Mouse (Mus musculus): ENCODE data around the gene Arfip1. TPM values are rescaled to one million over a fixed set of nuclear protein-coding genes. Genes with fewer than 3 reads are reported as not detected.

Gene Arfip1
- polyA plus RNA-seq, 1 experiment from 2014 or later: 60.8 TPM

DNA sequence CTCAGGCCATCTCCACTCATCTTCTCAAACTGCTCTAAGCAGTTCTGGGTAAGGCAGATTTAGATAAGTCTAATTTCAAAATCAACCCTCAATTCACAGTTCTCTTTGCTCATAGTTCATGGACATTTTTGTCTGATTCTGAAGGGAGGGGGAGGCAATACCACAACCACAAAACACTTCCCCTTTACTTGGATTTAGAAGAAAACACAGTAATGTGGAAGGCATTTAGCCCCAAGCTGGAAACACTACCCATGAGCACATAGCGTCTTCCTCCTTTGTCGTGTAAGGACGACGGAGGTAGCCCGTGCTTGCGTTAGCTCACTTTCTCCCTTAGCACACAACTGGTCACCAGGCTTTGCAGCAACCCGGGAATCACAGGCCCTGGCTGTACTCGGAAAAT lies 78.1 kb downstream of the Arfip1 start:
- ATAC-seq (0 out of 2 replicates have a peak, but pooled peaks have one; percentile 16), DNase-seq (ENCODE audit: low spot score) (no peak)
- H3K4me3 ChIP-seq (ENCODE audit: low read depth, low read length): no peak overlapping the region
- H3K4me2 ChIP-seq (replicated peaks; ENCODE audit: low read depth, low read length): no peak overlapping the region
- H3K36me3 ChIP-seq (ENCODE audit: insufficient read depth, low read length): no peaks in the 10 kb centered on the region
- WGBS: 92% methylated on average over 8 of the region's 8 CpGs
- H3K27ac ChIP-seq (ENCODE audit: low read length): no peak overlapping the region
- no peaks in the 10 kb centered on the region for H3K4me1 ChIP-seq (ENCODE audit: insufficient read depth, low read depth, low read length)
- no peak for TF ChIP-seq CTCF (IDR thresholded peaks at IDR 0.05)
- no peak for TF ChIP-seq EP300 (IDR thresholded peaks at IDR 0.05)
- H3K9me3 ChIP-seq (ENCODE audit: low read length): no peaks in the 10 kb centered on the region
- no peak overlapping the region for H3K9ac ChIP-seq (replicated peaks; ENCODE audit: low read depth)
- no peaks in the 10 kb centered on the region for H3K27me3 ChIP-seq (replicated peaks; ENCODE audit: insufficient read depth, low read length)

DNA sequence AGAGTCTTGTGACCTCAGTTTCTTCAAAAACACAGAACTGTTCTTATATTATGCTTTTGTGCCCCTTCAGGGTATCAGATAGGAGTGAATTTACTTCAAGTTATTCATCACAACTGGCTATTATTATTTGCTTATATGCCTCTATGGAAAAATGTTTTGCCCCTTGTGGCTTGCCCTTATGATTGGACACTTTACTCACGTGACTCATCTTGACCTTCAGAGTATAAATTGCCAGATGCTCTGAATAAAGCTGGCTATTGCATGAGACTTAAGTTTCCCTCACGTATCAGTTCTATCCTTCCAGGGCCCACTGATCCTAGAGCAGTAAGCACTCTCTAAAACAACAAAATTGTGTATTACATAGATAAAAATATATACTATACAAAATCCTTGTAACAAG lies 80.3 kb downstream of the Arfip1 start:
- ATAC-seq (no peak), DNase-seq (ENCODE audit: low spot score) (no peak)
- no peaks in the 10 kb centered on the region for H3K36me3 ChIP-seq (ENCODE audit: insufficient read depth, low read length)
- no peak overlapping the region for H3K4me2 ChIP-seq (replicated peaks; ENCODE audit: low read depth, low read length)
- no peak overlapping the region for H3K9ac ChIP-seq (replicated peaks; ENCODE audit: low read depth)
- no peaks in the 10 kb centered on the region for H3K4me1 ChIP-seq (ENCODE audit: insufficient read depth, low read depth, low read length)
- 87% methylated on average over 2 of the region's 2 CpGs for WGBS
- no peak overlapping the region for H3K27ac ChIP-seq (ENCODE audit: low read length)
- no peak for TF ChIP-seq EP300 (IDR thresholded peaks at IDR 0.05)
- TF ChIP-seq CTCF (IDR thresholded peaks at IDR 0.05): no peak
- H3K27me3 ChIP-seq (replicated peaks; ENCODE audit: insufficient read depth, low read length): no peaks in the 10 kb centered on the region
- no peak overlapping the region for H3K4me3 ChIP-seq (ENCODE audit: low read depth, low read length)
- no peaks in the 10 kb centered on the region for H3K9me3 ChIP-seq (ENCODE audit: low read length)

DNA sequence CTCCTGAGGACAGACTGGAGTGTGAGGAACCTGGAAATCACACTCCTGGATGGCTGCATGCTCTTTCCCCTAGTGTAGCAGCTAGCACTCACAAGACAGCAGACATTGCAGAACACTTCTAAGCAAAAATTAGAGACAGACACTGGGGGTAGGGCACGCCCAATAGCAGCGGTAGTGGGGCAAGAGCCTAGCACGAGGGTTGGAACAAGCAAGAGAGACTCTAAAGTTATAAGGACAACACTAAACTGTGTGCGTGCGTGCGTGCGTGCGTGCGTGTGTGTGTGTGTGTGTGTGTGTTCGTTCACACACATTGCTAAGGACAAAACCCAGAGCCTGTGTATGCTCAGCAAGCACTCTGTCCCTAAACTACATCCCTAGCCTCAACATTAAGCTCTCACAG lies 81.9 kb downstream of the Arfip1 start:
- Histone ChIP-seq H3K9me3 (ENCODE audit: low read length) (no peaks in the 10 kb centered on the region), H3K27me3 (replicated peaks; ENCODE audit: insufficient read depth, low read length) (no peaks in the 10 kb centered on the region), H3K4me1 (ENCODE audit: insufficient read depth, low read depth, low read length) (no peaks in the 10 kb centered on the region), H3K4me2 (replicated peaks; ENCODE audit: low read depth, low read length) (no peak overlapping the region), H3K27ac (ENCODE audit: low read length) (no peak overlapping the region), H3K9ac (replicated peaks; ENCODE audit: low read depth) (no peak overlapping the region), H3K4me3 (ENCODE audit: low read depth, low read length) (no peak overlapping the region), H3K36me3 (ENCODE audit: insufficient read depth, low read length) (no peaks in the 10 kb centered on the region)
- DNase-seq (ENCODE audit: low spot score) (peak; percentile 14), ATAC-seq (peak; percentile 32; the same call in 1 of the 2 replicates)
- TF ChIP-seq CTCF (IDR thresholded peaks at IDR 0.05) (no peak), EP300 (IDR thresholded peaks at IDR 0.05) (no peak)
- WGBS: 75% methylated on average over 10 of the region's 10 CpGs

DNA sequence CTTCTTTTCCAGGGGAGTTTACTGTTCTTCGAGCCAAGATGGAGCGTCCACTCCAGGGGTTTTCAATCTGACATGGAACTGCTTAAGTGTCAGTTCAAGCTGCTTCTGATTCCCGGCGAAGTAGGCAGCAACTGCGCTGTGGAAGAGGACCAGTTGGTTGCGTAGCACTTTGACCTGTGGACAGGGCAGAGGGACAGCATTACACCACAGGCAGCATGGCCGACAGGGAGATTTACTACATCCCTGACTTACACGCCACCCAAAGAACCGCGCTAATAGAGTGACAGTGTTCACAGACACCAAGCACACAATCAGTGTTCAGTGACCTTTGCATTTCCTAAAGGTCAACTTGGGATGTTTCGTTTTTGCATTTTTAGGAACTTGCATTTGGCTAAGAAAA lies 84.7 kb downstream of the Arfip1 start:
- WGBS: 82% methylated on average over 11 of the region's 11 CpGs
- Histone ChIP-seq H3K4me1 (ENCODE audit: insufficient read depth, low read depth, low read length) (no peaks in the 10 kb centered on the region), H3K9ac (replicated peaks; ENCODE audit: low read depth) (no peak overlapping the region), H3K27ac (ENCODE audit: low read length) (no peak overlapping the region), H3K36me3 (ENCODE audit: insufficient read depth, low read length) (no peaks in the 10 kb centered on the region), H3K9me3 (ENCODE audit: low read length) (no peaks in the 10 kb centered on the region), H3K27me3 (replicated peaks; ENCODE audit: insufficient read depth, low read length) (no peaks in the 10 kb centered on the region), H3K4me2 (replicated peaks; ENCODE audit: low read depth, low read length) (no peak overlapping the region), H3K4me3 (ENCODE audit: low read depth, low read length) (no peak overlapping the region)
- ATAC-seq (no peak), DNase-seq (ENCODE audit: low spot score) (no peak)
- TF ChIP-seq EP300 (IDR thresholded peaks at IDR 0.05) (no peak), CTCF (IDR thresholded peaks at IDR 0.05) (no peak)

DNA sequence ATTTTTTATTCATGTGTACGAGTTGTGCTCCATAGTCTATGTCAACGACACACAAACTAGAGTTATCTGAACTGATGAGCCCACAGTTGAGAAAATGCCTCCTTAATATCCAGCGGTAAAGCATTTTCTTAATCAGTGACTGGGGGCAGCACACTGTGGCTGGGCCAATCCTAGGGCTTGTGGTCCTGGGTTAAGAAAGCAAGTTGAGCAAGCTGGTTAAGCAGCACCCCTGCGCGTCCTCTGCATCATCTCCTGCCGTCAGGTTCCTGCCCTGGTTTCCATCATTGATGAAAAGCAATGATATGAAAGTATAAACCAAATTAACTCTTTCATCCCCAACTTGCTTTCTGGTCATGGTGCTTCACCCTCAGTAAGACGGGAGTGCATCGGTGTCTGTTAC lies 89.8 kb downstream of the Arfip1 start:
- no peak for ATAC-seq
- no peaks in the 10 kb centered on the region for H3K36me3 ChIP-seq (ENCODE audit: insufficient read depth, low read length)
- H3K4me2 ChIP-seq (replicated peaks; ENCODE audit: low read depth, low read length): no peak overlapping the region
- TF ChIP-seq CTCF (IDR thresholded peaks at IDR 0.05) (no peak), EP300 (IDR thresholded peaks at IDR 0.05) (no peak)
- H3K9me3 ChIP-seq (ENCODE audit: low read length): no peaks in the 10 kb centered on the region
- H3K27ac ChIP-seq (ENCODE audit: low read length): no peak overlapping the region
- H3K4me3 ChIP-seq (ENCODE audit: low read depth, low read length): no peak overlapping the region
- no peaks in the 10 kb centered on the region for H3K4me1 ChIP-seq (ENCODE audit: insufficient read depth, low read depth, low read length)
- no peaks in the 10 kb centered on the region for H3K27me3 ChIP-seq (replicated peaks; ENCODE audit: insufficient read depth, low read length)
- no peak for DNase-seq (ENCODE audit: low spot score)
- no peak overlapping the region for H3K9ac ChIP-seq (replicated peaks; ENCODE audit: low read depth)
- 81% methylated on average over 8 of the region's 8 CpGs for WGBS

DNA sequence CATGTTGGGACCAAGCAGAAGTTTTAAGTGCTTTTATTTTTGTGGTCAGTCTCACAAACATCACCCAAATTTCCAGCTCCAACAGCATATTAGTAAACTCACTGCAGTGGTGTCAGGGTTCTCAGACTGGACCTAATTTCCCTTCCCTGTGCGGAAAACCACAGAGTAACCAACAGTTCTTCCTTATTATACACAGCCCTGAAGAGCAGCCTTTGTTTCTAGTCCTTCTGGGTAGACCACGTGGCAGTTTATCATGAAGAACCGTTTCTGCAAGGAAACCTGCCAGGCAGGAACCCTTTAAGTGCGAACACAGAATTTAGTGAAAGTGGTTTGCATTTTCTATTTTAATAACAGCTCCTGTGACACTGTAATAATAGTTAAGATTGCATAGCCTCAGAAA lies 90.3 kb downstream of the Arfip1 start:
- Histone ChIP-seq H3K27ac (ENCODE audit: low read length) (no peak overlapping the region), H3K9ac (replicated peaks; ENCODE audit: low read depth) (no peak overlapping the region), H3K27me3 (replicated peaks; ENCODE audit: insufficient read depth, low read length) (no peaks in the 10 kb centered on the region), H3K4me3 (ENCODE audit: low read depth, low read length) (no peak overlapping the region), H3K4me1 (ENCODE audit: insufficient read depth, low read depth, low read length) (no peaks in the 10 kb centered on the region), H3K4me2 (replicated peaks; ENCODE audit: low read depth, low read length) (no peak overlapping the region), H3K9me3 (ENCODE audit: low read length) (no peaks in the 10 kb centered on the region), H3K36me3 (ENCODE audit: insufficient read depth, low read length) (no peaks in the 10 kb centered on the region)
- DNase-seq (ENCODE audit: low spot score) (peak; percentile 66), ATAC-seq (peak; percentile 66)
- TF ChIP-seq CTCF (IDR thresholded peaks at IDR 0.05): no peak
- no peak for TF ChIP-seq EP300 (IDR thresholded peaks at IDR 0.05)
- 45% methylated on average over 4 of the region's 4 CpGs for WGBS

DNA sequence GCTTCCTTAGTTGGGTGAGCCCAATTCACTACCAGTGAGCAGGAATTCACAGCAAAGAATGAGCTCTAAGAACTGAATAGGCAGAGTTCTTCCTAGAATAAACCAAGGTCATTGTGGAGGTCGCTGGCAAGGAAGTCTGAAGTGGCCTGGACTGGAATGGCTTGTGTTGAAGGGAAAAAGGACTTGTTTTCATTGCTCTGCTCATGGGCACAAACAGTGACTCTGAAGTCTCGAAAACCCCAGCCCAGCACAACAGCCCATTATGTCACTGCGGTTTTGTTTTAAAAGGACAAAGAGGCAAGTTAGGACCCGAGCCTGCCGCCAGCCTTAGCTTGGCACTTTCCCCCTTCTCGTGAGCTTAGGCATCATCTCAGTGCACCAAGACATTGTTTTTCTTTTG lies 93.7 kb downstream of the Arfip1 start:
- TF ChIP-seq EP300 (IDR thresholded peaks at IDR 0.05): no peak
- no peak for TF ChIP-seq CTCF (IDR thresholded peaks at IDR 0.05)
- Histone ChIP-seq H3K4me1 (ENCODE audit: insufficient read depth, low read depth, low read length) (no peaks in the 10 kb centered on the region), H3K9me3 (ENCODE audit: low read length) (no peaks in the 10 kb centered on the region), H3K27me3 (replicated peaks; ENCODE audit: insufficient read depth, low read length) (no peaks in the 10 kb centered on the region), H3K9ac (replicated peaks; ENCODE audit: low read depth) (no peak overlapping the region), H3K4me3 (ENCODE audit: low read depth, low read length) (no peak overlapping the region), H3K36me3 (ENCODE audit: insufficient read depth, low read length) (no peaks in the 10 kb centered on the region), H3K4me2 (replicated peaks; ENCODE audit: low read depth, low read length) (no peak overlapping the region), H3K27ac (ENCODE audit: low read length) (no peak overlapping the region)
- DNase-seq (ENCODE audit: low spot score): no peak
- no peak for ATAC-seq
- 59% methylated on average over 6 of the region's 6 CpGs for WGBS
